Mouse (Mus musculus) erythroblast, adult 5-6 weeks (primary cell): ENCODE data around the gene Trdn. TPM values are rescaled to one million over a fixed set of nuclear protein-coding genes. Genes with fewer than 3 reads are reported as not detected.

Source experiments
- ATAC-seq: replicated peaks from 2 replicates; pipeline ENCODE4 v1.8.0; 2016; ENCODE audit warnings: moderate number of reproducible peaks, mild to moderate bottlenecking, moderate TSS enrichment, inconsistent platforms; ENCODE audit not compliant: poor library complexity, low FRiP score, severe bottlenecking
- total RNA-seq, 2 experiments: library from RNA; stranded (forward) in 1 of 2; stranded (reverse) in 1 of 2; fragments of 150-400 nt in 1 of 2; fragments of 200-764, 138-1000 nt in 1 of 2; gene quantifications; 2 replicates each; pipeline versions ENCODE4 v1.2.3 to v1.2.4; 2015 to 2017; ENCODE audit warnings: low replicate concordance in 2 of 2

Trdn gene
- not detected in 2 replicates for total RNA-seq (2015; ENCODE audit: low replicate concordance)
- not detected in 2 replicates for total RNA-seq (2017; ENCODE audit: low replicate concordance)

- no peak for ATAC-seq
Measured at GRCm38 (mm10) chr10:33080254-33080653, at the start of gene Trdn. TSS of gene Trdn (plus strand) at chr10:33080554.

GRCm38 (mm10) chr10:33060771-33061170 is 19.6 kb upstream of the Trdn start:
- no peak for ATAC-seq

GRCm38 (mm10) chr10:33065566-33065965 is 14.8 kb upstream of the Trdn start:
- no peak for ATAC-seq

- no peak for ATAC-seq
Measured at GRCm38 (mm10) chr10:33073126-33073525, 7.2 kb upstream of the Trdn start.

GRCm38 (mm10) chr10:33082151-33082844 is 1.9 kb downstream of the Trdn start:
- no peak for ATAC-seq

GRCm38 (mm10) chr10:33082961-33083626 is 2.7 kb downstream of the Trdn start:
- no peak for ATAC-seq

- ATAC-seq, result no peak
Measured at GRCm38 (mm10) chr10:33083627-33084158, 3.3 kb downstream of the Trdn start.

- ATAC-seq, result no peak
Measured at GRCm38 (mm10) chr10:33088403-33088802, 8.0 kb downstream of the Trdn start.

GRCm38 (mm10) chr10:33092400-33092799 is 12.0 kb downstream of the Trdn start:
- ATAC-seq, result no peak

GRCm38 (mm10) chr10:33107942-33108341 is 27.6 kb downstream of the Trdn start:
- no peak for ATAC-seq

- ATAC-seq, result no peak
Measured at GRCm38 (mm10) chr10:33123028-33123427, 42.7 kb downstream of the Trdn start.

- no peak for ATAC-seq
Measured at GRCm38 (mm10) chr10:33144911-33145310, 64.6 kb downstream of the Trdn start.

- no peak for ATAC-seq
Measured at GRCm38 (mm10) chr10:33179731-33180631, 99.6 kb downstream of the Trdn start.

- no peak for ATAC-seq
Measured at GRCm38 (mm10) chr10:33189031-33189430, 108.7 kb downstream of the Trdn start.

- ATAC-seq, result no peak
Measured at GRCm38 (mm10) chr10:33195919-33196318, 115.6 kb downstream of the Trdn start.

GRCm38 (mm10) chr10:33198257-33198656 is 117.9 kb downstream of the Trdn start:
- no peak for ATAC-seq

GRCm38 (mm10) chr10:33210411-33210810 is 130.1 kb downstream of the Trdn start:
- ATAC-seq, result no peak

GRCm38 (mm10) chr10:33253911-33254310 is 173.6 kb downstream of the Trdn start:
- no peak for ATAC-seq

GRCm38 (mm10) chr10:33256202-33256601 is 175.8 kb downstream of the Trdn start:
- no peak for ATAC-seq

- ATAC-seq, result no peak
Measured at GRCm38 (mm10) chr10:33304982-33305381, 224.6 kb downstream of the Trdn start.
